Mouse (Mus musculus) brain, embryonic 14.5 days (tissue): Measurements from ENCODE around the gene Mmp24.

ENCODE experiments used
- CTCF ChIP-seq: fragments of 200-500 bp; IDR thresholded peaks from 2 replicates; pipeline ENCODE4 v1.5.1; 2012; ENCODE audit warnings: inconsistent platforms, mild to moderate bottlenecking, moderate library complexity, borderline replicate concordance; ENCODE audit not compliant: insufficient read depth, insufficient read length; ENCODE audit errors: extremely low read depth
- POLR2A ChIP-seq: fragments of 200-500 bp; IDR thresholded peaks from 2 replicates; pipeline ENCODE4 v1.6.1; 2012; ENCODE audit warnings: mild to moderate bottlenecking, inconsistent platforms, borderline replicate concordance; ENCODE audit not compliant: poor library complexity, insufficient read depth, insufficient read length, severe bottlenecking; ENCODE audit errors: extremely low read depth

- no peak for TF ChIP-seq CTCF
- no peak for TF ChIP-seq POLR2A
Measured at GRCm38 (mm10) chr2:155816179-155816578, 41.0 kb downstream of the Mmp24 start.
